Mouse (Mus musculus) spleen, postnatal 36 days (tissue): ENCODE measurements around the gene Tpcn1.

ENCODE experiments used
- DNase-seq, 2 experiments: peaks; one replicate each; pipeline ENCODE4 v3.0.0; 2022; ENCODE audit warnings: low spot score in 2 of 2, mixed read lengths in 1 of 2

Tpcn1 gene

GRCm38 (mm10) chr5:120609246-120609775, 20.8 kb upstream of the Tpcn1 start:
- DNase-seq: no peak

DNA sequence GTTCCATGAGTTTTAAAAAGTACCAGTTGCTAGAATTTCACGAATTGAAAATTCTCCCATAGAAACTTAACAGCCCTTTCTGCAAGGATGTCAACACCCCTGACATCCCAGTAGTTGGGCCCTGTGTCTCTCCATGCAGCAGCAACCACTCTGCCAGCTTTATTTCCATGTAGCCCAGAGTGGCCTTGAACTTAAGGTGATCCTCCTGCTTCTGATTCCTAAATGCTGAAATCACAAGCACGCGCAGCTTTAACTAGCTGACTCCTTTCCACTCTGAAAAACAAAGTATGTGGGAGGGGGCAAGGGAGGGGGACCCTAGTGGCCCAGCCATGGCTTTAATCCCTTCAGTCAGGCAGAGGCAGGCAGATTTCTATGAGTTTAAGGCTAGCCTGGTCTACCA, 18.9 kb upstream of the Tpcn1 start:
- no peak for DNase-seq

DNA sequence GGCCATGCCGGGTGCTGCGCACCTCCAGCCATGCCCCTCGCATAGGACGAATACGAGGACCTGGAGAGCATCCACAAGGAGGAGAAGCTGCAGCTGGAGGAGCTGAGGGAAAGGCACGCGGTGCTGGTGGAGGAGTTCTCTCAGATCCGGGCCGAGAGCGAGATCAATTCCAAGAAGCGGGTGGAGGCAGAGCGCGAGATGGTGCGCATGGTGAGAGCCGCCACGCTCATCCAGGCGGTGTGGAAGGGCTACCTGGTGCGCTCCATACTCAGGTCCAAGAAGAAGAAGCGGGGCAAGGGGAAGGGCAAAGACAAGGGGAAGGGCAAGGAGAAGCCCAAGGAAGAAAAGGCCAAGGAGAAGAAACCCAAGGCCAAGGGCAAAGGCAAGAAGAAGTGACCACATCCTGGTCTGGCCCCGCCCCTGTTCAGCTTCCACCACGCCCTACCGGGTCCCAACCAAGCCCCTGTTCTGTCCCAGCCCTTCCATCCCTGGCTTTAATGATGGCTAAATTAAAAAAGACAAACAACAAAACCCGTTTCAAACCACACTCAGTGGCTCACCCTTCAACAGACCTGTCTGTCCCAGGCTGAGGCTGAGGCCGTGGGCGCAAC, 18.2 kb upstream of the Tpcn1 start:
- no peak for DNase-seq

GRCm38 (mm10) chr5:120605688-120606087, 17.2 kb upstream of the Tpcn1 start:
- peak; percentile 73 to 84 for DNase-seq

DNA sequence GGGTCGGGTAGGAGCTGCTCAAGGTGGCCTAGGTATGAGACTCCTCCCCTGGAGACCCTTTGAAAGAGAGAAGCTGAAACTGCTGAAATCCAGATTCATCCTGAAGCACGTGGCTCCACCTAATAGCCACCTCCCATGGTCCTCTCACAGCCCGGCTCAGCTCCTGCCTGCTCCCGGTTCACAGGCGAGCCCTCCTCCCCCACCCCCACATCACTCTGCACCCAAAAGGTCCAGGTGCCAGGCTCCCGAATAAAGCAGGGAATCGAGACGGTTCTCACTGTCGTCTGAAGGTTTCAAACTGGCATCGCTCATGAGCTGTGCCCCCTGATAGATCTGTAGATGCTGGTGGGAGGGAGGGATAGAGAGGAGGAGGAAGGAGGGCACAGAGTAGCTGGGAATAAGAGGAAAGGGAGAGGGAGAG, 16.8 kb upstream of the Tpcn1 start:
- no peak for DNase-seq

DNA sequence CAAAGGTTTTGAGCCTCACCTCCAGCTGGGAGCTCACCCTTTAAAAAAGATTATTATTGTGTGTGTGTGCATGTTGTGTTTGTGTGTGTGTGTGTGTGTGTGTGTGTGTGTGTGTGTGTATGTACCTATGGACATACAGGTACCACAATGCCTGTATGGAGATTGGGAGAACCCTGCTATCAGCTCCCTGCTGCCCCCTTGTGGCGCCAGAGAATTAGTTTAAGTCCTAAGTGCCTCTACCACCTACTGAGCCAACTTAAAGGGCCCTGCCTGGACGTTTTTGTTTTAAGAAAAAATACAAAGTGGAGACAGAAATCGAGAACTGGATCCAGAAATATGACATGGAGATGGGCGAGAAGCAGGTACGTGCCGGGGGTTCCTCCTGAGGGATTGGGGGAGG, 16.4 kb upstream of the Tpcn1 start:
- DNase-seq: peak; percentile 76 to 85

DNA sequence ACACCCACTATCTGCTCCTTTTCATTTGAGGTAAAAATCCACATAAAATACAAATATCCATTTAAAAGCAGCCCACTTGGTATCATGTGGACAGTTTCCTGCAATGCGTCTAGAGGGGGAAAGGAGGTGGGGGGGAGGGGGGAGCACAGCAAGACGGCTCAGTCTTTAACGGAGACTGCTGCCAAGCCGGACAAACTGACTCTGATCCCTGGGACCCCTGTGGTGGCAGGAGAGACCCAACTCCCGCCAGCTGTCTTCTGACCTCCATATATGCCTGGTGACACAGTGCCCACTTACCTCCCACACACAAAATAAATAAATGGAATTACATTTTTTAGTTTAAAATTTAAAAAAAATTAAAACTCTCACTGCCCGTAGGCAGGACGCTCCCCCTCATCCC, 15.0 kb upstream of the Tpcn1 start:
- DNase-seq: no peak

DNA sequence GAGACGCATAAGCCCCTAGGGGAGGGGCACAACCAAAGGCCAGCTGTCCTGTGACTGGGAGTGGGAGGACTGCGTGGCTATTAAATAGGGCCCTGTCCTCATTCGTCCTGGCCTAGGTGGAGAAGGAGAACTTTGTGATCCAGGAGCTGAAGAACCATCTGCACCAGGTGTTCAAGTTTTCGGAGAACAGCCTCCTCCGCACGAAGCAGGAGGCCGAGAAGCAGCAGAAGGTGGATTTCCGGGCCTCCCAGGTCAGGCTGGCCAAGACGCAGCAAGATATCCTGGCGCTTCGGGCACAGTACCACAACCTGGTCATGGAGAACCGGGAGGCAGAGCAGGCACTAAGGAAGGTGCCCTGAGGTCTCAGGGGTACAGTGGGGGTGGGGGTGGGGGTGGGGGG, 13.7 kb upstream of the Tpcn1 start:
- no peak for DNase-seq

DNA sequence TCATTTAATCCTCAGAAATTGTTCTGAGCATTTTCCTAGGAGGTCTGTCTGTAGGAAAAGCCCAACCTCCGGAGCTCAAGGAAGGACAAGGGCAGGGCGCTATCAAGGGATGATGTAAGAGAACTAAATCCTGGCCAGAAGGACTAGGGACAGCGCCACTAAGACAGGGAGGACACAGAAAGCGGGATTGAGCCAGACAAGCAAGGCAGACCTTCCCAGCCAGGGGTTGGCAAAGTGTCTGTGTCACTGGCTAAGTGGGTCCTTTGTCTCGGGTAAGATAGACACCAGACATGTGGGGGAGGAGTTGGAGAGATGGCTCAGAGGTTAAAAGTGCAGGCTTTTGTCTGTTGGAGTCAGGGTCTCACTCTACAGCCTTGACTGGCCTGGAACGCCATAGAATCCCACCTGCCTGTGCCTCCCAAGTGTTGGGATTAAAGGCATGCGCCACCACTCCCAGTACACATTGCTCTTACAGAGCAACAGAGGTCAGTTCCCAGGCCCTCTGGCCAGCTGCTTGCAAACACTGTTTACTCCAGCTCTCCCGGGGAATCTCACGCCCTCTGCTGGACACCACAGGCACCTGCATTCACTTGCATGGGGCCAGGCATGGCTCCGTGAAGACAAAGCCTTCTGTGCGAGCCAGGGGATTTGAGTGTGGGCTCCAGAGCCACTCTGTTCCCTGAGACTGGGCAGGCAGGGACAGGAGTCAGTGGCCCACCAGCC, 12.6 kb upstream of the Tpcn1 start:
- no peak for DNase-seq

DNA sequence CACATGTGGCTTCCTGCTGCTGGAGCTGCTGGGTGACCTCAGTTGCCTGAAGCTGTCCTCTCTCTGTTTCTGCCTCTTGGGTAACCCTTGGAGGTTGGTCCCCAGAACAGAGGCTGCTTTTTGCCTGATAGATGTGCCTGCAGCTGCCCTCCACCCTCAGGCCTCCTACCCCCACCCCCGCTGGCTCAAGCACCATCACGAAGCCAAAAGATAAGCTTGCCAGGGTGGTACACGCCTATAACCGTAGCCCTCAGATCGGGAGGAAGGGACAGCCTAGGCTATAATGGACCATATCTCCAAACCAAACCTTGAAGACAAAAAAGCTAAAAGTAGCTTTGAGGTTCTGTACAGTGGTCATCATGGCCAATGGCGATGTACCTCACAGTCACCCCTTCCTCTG, 11.2 kb upstream of the Tpcn1 start:
- peak; percentile 49 to 57 for DNase-seq

DNA sequence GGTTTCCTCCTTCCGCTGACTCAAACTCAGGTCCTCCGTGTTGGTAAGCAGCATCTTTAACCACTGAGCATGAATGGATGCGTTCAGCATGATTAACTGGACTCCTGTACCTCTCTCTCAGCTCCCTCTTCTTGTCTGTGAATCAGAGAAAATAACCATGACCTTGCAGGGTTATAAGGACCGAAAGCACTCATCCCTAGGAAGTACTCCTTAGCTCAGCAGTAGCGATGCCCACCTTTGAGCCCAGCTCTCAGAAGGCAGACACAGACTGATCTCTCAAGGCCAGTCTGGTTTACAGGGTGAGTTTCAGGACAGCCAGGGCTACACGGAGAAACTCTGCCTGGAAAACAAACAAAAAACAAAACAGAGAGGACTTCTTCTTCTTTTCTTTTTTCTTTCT, 6.0 kb upstream of the Tpcn1 start:
- no peak for DNase-seq

DNA sequence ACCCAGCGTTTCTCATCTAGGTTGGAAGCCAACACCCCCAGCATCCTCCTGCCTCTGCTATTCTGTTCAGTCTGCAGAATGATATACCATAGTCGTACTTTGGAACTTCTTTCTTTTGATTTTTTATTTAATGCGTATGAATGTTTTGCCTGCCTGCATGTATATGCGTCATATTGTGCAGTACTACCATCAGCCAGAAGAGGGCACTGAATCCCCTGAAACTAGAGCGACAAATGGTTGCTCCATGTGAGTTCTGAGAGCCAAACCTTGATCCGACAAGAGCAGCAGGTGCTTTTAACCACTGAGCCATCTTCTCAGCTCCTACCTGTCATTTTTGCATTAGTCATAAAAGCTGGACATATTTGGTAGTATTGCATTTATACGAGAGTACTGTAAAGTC, 3.7 kb upstream of the Tpcn1 start:
- no peak for DNase-seq

GRCm38 (mm10) chr5:120590356-120591010, 2.0 kb upstream of the Tpcn1 start:
- peak in 1 of 2 experiments; percentile 29 for DNase-seq

DNA sequence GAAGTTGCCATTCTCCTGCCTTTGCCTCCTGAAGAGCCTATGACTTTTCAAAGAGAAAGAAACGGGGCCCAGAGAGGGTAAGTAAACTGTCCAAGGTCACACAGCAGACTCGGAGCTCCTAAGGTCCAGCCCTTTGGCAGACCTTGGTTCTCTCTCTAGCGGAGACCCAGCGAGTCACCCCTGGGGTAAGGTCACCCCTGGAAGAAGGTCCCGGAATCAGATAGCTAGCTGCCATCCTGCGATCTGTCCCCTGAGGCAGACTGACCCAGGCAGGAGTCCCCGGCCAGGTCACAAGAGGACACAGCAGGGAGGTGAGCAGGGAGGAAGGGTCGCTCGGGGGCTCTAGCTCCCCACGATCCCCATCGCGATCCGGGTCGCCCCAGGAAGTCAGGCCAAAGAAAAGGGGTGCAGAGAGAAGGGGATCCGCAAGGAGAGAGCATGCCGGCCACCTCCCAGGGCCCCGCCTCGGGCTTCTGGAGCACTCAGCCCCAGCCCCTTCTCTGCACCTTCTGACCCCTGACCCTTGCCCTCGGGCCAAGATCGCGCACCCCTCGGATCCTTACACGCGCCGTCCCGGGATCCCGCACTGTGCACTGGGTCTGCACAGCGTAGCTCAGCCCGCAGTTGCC, 419 bp downstream of the Tpcn1 start:
- DNase-seq: peak in 1 of 2 experiments; percentile 34

GRCm38 (mm10) chr5:120587616-120587926, 902 bp downstream of the Tpcn1 start:
- DNase-seq: peak; percentile 67 to 79

DNA sequence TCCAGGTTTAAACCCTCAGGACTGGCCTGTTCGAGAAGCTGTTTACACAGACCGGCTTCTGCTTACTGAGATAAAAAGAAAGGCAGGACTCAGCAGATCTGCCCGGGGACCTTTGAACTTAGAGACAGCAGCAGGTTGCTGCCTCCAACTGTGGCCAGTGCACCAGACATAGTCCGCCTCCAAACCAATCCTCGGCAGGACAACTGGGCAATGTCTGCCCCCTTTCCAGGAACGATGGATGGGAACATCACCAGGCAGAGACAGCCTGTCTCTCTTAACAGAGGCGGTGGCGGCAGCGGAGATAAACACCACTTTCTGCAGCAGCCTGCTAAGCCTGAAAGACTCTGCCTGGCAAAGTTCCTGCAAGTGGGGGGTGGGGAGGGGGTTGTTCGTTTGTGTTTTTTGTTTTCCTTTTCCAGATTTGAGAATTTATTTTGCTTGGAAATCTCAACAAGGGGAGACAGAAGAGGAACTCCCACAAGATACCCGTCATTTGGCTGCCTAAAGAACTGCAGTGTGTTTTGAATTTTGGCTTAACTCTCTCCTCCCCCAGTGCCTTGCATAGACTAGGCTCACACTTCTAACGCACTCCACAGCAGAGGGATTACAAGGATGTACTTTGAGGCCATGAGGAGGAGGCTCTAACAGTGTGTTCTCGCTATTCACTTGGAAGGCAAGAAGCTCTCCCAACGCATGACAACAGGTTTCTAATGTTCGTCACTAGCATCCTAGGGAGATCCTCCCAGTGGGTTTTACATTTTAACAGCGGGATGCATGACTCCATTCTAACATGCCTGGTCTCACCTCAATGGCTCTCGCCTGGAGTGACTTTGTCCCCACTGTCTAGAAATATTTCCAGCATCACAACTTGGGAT, 1.5 kb downstream of the Tpcn1 start:
- peak in 1 of 2 experiments; percentile 58 for DNase-seq

DNA sequence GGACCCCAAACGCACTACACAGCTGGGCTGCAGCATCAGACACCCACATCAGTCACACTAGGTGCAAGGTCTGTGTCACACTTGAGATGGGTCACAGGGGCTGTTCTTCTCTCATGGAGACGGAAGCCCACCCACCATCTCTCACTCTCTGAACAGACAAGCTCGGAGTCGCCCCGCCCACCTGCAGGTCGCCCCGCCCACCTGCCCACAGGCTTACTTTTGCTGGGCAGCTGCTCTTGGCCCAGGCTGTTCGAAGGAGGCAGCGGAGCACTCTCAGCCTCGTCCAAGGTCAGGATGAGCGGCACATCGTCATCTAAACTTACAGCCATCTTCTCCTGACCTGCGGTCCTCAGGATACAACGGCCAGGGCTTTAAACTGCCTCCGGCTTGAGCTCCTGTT, 3.5 kb downstream of the Tpcn1 start:
- DNase-seq: no peak

- peak; percentile 40 to 44 for DNase-seq
These were observed 5.0 kb downstream of the Tpcn1 start for GRCm38 (mm10) chr5:120583511-120583910.

DNA sequence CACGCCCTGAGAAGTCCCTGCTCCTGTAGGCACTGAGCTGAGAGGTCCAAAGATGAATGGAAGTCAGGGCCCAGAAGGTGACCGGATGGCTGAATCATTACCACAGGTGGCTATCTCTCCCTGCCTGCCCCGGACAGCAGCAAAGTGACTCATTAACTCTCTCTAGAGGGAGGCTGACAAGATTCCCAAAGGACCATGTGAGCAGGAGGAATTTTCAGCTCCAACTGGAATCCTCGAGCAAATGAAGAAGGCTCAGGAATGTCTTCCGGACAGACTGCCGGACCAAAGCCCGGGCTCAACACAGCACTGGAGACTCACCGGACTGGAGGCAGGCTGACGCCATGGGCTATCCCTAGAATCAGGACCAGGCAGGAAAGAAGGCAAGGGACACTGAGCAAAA, 6.5 kb downstream of the Tpcn1 start:
- no peak for DNase-seq

DNA sequence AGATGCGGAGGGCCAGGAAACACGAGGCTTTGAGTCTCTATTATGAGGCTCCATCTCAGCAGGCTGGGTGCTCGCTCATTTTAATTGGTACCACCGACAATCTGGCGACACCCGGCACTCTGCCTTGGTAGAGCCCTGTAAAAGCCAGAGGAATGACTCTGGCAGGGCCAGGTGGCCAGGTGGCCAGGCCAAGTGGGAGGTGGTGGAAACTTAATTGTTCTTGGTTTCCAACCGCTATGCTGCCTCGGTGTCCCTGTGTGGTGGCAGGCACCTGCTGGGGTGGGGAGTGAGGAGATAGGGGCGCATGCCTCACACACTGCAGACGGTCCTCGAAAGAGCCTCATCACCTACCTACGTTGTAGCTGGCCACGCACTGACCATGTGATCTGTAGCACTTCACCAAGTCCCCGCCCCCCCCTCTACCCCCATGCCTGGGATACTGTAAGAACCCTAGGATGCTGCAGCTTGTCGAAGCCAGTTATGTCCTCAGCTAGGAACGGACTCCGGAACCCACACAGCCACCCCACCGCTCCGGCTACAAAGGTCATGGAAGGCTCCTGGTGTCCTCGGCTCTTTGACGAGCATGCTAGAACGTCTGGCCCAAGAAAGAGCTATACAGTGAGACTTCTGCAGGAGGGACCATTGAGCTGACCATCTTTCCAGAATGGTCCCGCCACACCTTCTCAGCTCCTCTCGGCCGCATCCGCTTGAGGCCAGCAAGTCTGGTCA, 8.4 kb downstream of the Tpcn1 start:
- DNase-seq: no peak
